Mouse (Mus musculus) midbrain, embryonic 11.5 days (tissue): ENCODE measurements around the gene Sf3a1. TPM values are rescaled to one million over a fixed set of nuclear protein-coding genes. Genes with fewer than 3 reads are reported as not detected.

Source experiments
- ATAC-seq: fragments of 200-750 bp; cut with Nextera tagmentation; 2 replicates; pipeline ENCODE4 v1.8.0; 2017; ENCODE audit warnings: moderate TSS enrichment, moderate library complexity; ENCODE audit not compliant: low FRiP score
- DNase-seq: peaks from one replicate; pipeline ENCODE4 v3.0.0; 2015; ENCODE audit warnings: low spot score; ENCODE audit errors: missing footprints
- H3K27ac ChIP-seq: fragments of 300-500 bp; sonication (generic); 2 replicates; pipeline ENCODE4 v1.5.1; 2014; ENCODE audit warnings: low read depth, low read length
- H3K27me3 ChIP-seq: fragments of 300-500 bp; sonication (generic); 2 replicates; pipeline ENCODE4 v1.6.1; 2014; ENCODE audit warnings: mild to moderate bottlenecking, low read length, moderate library complexity, mixed read lengths; ENCODE audit not compliant: control insufficient read depth, insufficient read depth
- H3K36me3 ChIP-seq: fragments of 300-500 bp; sonication (generic); 2 replicates; pipeline ENCODE4 v1.6.1; 2014; ENCODE audit warnings: mild to moderate bottlenecking, low read length, moderate library complexity, mixed read lengths; ENCODE audit not compliant: control insufficient read depth, insufficient read depth
- H3K4me1 ChIP-seq: fragments of 300-500 bp; sonication (generic); 2 replicates; pipeline ENCODE4 v1.6.1; 2014; ENCODE audit warnings: low read length; ENCODE audit not compliant: control insufficient read depth, insufficient read depth
- H3K4me2 ChIP-seq: fragments of 300-500 bp; sonication (generic); 2 replicates; pipeline ENCODE4 v1.6.1; 2014; ENCODE audit warnings: mild to moderate bottlenecking, moderate library complexity
- H3K4me3 ChIP-seq: fragments of 300-500 bp; sonication (generic); 2 replicates; pipeline ENCODE4 v1.5.1; 2014; ENCODE audit warnings: low read depth, low read length
- H3K9ac ChIP-seq: fragments of 300-500 bp; sonication (generic); 2 replicates; pipeline ENCODE4 v1.6.1; 2014; ENCODE audit warnings: low read length
- H3K9me3 ChIP-seq: fragments of 300-500 bp; sonication (generic); 2 replicates; pipeline ENCODE4 v1.6.1; 2016; ENCODE audit warnings: low read length; ENCODE audit not compliant: control insufficient read depth
- WGBS: fragments of 180-500 bp; shearing (Covaris S2); extraction: QIAGEN DNeasy Blood & Tissue Kit; methylation state at CpG from one replicate; pipeline ENCODE4 v1.1.7; 2014; 5-methylcytosine and 5-hydroxymethylcytosine counted together
- polyA plus RNA-seq: library from polyadenylated mRNA; unstranded; fragments of >200 nt; fragmentation: Nextera tagmentation; extraction: Ambion mirVana; gene quantifications from 2 replicates; pipeline ENCODE4 v1.2.1, GENCODE M21; 2014

Sf3a1 gene
- polyA plus RNA-seq, 1 experiment from 2014 or later: 93.6 TPM

DNA sequence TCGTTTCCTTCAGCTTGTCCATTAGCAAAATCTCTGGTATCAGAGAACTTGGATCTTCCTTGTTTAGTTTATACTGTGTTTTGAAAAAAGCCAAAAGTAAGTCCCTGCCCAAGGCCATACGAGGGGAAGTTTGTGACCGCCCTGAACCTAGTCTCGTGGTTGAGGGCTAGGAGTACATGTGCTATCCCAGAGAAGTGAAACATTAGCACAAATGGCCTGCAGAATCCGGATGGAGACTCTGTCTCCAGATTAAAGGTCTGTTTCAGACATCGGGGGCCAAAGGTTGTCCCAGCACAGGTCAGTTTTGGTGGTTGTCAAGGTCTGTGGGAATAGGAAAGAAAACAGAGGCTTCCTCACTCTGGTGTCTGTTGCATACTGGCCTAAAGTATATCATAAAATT lies 29.0 kb downstream of the Sf3a1 start:
- Histone ChIP-seq H3K9me3 (no peaks in the 10 kb centered on the region), H3K27ac (no peak overlapping the region), H3K4me2 (no peak overlapping the region), H3K27me3 (no peaks in the 10 kb centered on the region), H3K36me3 (no peaks in the 10 kb centered on the region), H3K9ac (no peak overlapping the region), H3K4me3 (no peak overlapping the region), H3K4me1 (peaks cover 7% of the 10 kb centered on the region)
- DNase-seq (peak; percentile 12), ATAC-seq (no peak)
- 88% methylated on average over 6 of the region's 6 CpGs for WGBS

DNA sequence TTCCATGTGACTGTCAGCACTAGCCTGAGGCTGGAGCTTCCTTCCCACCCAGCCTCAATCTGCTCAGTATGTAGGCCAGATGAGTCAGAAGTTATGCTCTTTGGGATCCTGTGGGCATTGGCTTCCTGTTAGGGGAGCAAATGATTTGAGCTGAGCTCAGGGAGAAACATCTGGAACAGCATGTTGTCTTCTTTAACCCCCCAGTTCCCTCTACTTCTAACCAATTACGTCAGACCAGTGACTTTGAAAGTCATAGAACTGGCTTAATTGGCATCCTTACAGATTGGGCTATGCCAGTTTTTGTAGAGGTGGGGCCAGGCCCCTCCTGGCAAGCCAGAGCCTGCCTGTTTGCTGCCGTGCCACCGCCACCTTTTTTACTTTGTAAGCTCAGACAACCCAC lies 30.5 kb downstream of the Sf3a1 start:
- WGBS: 78% methylated on average over 3 of the region's 3 CpGs

DNA sequence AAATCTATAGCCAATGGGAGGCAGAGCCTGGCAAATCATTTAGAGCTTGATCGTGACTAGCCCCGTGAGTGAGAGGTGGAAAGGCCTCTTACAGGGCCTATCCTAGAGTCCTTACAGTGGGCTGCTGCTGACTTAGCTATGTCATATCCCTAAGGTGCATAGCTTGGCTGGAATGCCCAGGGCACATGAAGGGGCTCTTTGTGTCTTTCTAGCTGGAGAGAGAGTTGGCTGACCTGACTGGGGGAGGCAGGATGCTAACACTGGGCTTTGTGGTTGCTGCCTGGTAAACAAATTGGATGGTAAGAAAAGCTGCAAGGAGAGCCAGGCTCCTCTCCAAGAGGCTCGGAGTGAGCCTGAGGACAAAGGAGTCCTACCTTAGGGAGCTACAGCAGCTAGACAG lies 32.6 kb downstream of the Sf3a1 start:
- Histone ChIP-seq H3K4me3 (no peak overlapping the region), H3K4me1 (peaks cover 1% of the 10 kb centered on the region), H3K4me2 (no peak overlapping the region), H3K9ac (no peak overlapping the region), H3K27ac (no peak overlapping the region), H3K27me3 (no peaks in the 10 kb centered on the region), H3K36me3 (no peaks in the 10 kb centered on the region), H3K9me3 (no peaks in the 10 kb centered on the region)
- no peak for ATAC-seq
- no peak for DNase-seq
- WGBS: 86% methylated on average over 3 of the region's 3 CpGs

More for the DNA sequence above, 30.5 kb downstream of the Sf3a1 start:
- Histone ChIP-seq H3K27me3 (no peaks in the 10 kb centered on the region), H3K9me3 (no peaks in the 10 kb centered on the region), H3K36me3 (no peaks in the 10 kb centered on the region), H3K27ac (no peak overlapping the region), H3K4me1 (peaks cover 7% of the 10 kb centered on the region), H3K4me3 (no peak overlapping the region), H3K9ac (no peak overlapping the region), H3K4me2 (no peak overlapping the region)
- no peak for ATAC-seq
- no peak for DNase-seq

DNA sequence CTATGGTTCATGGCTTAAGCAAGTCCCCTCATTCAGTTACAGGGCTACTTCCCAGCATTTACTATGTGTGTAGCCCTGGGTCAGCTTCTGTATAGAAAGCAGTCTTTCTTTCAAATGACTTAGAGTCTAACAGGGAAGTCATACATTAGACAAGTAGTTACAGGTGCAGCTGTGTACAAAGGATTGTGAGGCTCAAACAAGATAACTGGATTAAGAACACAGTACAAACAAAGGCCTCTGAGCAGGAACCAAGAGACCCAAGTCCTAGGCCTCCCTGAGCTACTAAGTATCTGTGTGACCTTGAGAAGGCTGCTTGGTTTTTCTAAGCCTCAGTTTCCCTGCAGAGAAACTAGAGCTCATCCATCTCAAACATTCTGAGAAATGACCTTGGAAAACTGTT lies 33.3 kb downstream of the Sf3a1 start:
- no peak for ATAC-seq

DNA sequence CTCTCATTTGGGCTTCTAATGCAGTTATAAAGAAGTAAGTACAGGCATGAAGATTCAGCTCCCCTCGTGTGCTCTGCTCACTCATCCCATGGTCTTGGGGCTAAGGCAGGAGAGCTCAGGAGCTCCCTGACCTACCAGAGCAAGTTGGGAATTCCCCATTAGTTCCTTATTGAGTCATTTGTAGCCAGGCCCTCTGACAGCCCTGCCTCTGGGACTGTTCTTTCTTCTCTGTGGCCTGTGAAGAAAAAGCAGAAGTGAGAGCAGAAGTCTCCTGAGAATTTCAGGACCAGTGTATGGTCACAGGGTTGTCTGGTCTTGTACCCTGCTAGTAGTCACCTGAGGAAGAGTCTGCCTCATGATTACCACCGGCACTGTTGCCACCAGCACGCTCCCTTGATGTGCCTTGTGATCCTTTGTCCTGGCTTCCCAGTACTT lies 35.5 kb downstream of the Sf3a1 start:
- H3K27me3 ChIP-seq: no peaks in the 10 kb centered on the region
- no peak overlapping the region for H3K4me2 ChIP-seq
- H3K9ac ChIP-seq: no peak overlapping the region
- H3K4me1 ChIP-seq: no peaks in the 10 kb centered on the region
- ATAC-seq: no peak
- DNase-seq: no peak
- 84% methylated on average over 3 of the region's 3 CpGs for WGBS
- H3K9me3 ChIP-seq: no peaks in the 10 kb centered on the region
- no peak overlapping the region for H3K27ac ChIP-seq
- no peaks in the 10 kb centered on the region for H3K36me3 ChIP-seq
- no peak overlapping the region for H3K4me3 ChIP-seq

More for the DNA sequence above, 33.3 kb downstream of the Sf3a1 start:
- Histone ChIP-seq H3K9ac (no peak overlapping the region), H3K9me3 (no peaks in the 10 kb centered on the region), H3K36me3 (no peaks in the 10 kb centered on the region), H3K4me1 (no peaks in the 10 kb centered on the region), H3K27me3 (no peaks in the 10 kb centered on the region), H3K4me3 (no peak overlapping the region), H3K27ac (no peak overlapping the region), H3K4me2 (no peak overlapping the region)
- DNase-seq: no peak

DNA sequence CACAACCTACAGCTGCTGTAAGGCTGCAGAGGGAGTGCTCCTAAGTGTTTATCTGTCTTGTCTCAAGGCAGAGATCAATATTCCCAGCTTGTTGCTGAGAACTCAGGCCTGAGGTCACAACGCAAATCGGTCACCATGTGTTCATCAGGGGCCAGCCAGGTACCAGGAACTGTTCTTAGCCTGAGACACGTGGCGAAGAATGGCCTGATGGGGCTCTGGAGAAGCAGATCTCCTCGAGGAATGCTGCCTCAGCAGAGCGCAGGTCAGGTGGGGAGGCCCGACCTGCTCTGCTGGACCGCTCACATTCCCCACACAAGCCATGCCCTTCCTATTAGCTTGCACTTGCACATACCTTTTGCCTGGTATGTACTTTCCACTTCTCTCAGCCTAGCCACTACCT lies 36.5 kb downstream of the Sf3a1 start:
- Histone ChIP-seq H3K9me3 (no peaks in the 10 kb centered on the region), H3K4me3 (no peak overlapping the region), H3K36me3 (no peaks in the 10 kb centered on the region), H3K4me2 (no peak overlapping the region), H3K9ac (no peak overlapping the region), H3K27me3 (no peaks in the 10 kb centered on the region), H3K4me1 (no peaks in the 10 kb centered on the region), H3K27ac (no peak overlapping the region)
- ATAC-seq: no peak
- no peak for DNase-seq
- WGBS: 79% methylated on average over 8 of the region's 8 CpGs

DNA sequence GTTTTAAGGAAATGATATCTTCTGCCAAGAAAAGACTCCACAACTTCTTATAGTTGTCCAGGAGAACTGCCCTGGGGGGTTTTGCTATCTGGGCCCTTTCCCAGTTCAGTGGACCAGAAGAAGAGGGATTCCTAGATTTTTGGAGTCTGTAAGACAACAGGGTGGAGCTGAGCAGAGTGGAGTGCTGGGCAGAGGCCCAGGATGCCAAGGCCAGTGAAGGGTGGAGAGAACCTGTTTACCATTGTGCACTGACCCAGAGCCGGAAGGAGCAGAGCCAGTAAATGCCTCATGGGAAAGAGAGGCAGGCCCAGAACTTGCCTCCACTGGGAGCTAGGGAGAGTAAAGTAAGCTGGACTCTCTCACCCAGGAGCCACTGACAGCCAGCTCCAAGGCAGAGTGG lies 37.5 kb downstream of the Sf3a1 start:
- ATAC-seq: no peak
- DNase-seq: no peak
- no peak overlapping the region for H3K4me3 ChIP-seq

DNA sequence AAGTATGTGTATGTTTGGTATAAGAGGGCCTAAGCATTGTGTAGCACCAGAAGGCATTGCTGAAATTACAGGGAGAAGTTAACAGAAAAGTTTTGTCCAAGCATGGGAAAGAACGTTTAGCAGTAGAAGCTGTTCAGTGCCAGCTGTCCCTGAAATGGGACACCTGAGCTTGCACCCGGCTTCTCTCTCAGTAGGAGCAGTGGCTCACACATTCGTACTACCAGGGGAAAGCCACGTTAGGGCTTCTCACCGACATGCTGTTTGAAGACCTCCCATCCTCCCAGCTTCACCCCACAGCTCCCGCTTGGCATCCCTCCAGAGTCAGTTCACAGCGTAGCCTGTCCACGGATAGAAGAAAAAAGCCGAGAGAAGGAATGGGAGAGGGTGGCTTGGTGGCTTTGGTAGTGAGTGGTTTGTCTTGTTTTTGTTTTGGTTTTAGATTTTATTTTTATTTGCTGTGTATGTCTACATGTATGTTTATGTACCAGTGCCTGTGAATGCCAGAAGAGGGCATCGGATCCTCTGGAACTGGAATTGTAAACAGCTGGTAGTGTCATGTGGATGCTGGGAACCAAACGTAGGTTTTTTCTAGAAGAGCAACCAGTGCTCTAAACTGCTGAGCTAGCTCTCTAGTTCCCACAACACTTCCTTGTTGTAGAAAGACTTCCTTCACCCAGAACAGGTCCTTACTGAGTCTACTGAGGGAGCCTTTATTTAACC lies 42.0 kb downstream of the Sf3a1 start:
- Histone ChIP-seq H3K27me3 (no peaks in the 10 kb centered on the region), H3K9ac (no peak overlapping the region), H3K4me1 (no peaks in the 10 kb centered on the region), H3K36me3 (no peaks in the 10 kb centered on the region), H3K4me2 (no peak overlapping the region), H3K27ac (no peak overlapping the region), H3K9me3 (no peaks in the 10 kb centered on the region), H3K4me3 (no peak overlapping the region)
- ATAC-seq (no peak), DNase-seq (no peak)
- 88% methylated on average over 11 of the region's 11 CpGs for WGBS

More for the DNA sequence above, 37.5 kb downstream of the Sf3a1 start:
- Histone ChIP-seq H3K4me2 (no peak overlapping the region), H3K36me3 (no peaks in the 10 kb centered on the region), H3K9me3 (no peaks in the 10 kb centered on the region), H3K27ac (no peak overlapping the region), H3K27me3 (no peaks in the 10 kb centered on the region), H3K9ac (no peak overlapping the region), H3K4me1 (no peaks in the 10 kb centered on the region)
- whole genome bisulfite sequencing: 47% methylated on average over 1 of the region's 1 CpGs

DNA sequence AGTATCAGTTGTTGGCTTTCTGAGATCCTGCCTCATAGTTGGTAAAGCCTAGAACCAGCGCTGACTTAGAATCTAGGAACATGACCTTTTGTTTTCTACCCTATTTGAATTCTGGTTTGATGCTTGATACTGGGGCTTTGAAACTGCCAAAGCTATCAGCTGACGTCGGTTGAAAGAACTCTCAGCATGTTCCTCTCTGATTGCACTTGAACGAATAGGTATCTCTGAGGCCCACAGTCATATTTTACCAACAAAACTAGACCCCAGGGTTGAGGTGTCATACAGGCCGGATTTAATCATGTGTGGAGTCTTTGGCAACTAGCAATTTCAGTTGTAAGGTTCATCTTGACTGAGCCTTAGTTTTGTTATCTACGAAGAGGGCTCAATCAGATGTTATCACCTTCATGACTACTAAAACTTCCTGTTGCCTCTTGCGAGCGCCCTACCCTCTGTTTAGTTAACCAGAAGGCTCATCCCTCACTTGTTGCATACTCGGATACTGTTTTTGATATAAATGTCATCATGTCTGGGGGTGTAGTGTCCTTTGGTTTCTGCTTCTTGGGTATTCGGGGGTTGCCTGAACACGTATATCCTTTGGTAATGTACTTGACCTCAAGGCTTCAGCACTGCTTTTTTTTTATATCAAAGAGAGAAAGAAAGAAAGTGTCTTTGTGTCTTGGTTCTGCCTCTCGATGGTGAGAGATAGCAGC lies 43.0 kb downstream of the Sf3a1 start:
- Histone ChIP-seq H3K4me3 (no peak overlapping the region), H3K4me1 (no peaks in the 10 kb centered on the region), H3K36me3 (0 out of 2 replicates have a peak, but pooled peaks cover 2% of the 10 kb centered on the region), H3K4me2 (no peak overlapping the region), H3K27me3 (no peaks in the 10 kb centered on the region), H3K27ac (no peak overlapping the region), H3K9ac (no peak overlapping the region), H3K9me3 (no peaks in the 10 kb centered on the region)
- DNase-seq: no peak
- 87% methylated on average over 12 of the region's 12 CpGs for WGBS
- no peak for ATAC-seq
